Mouse (Mus musculus) cortical plate, adult 2 months (tissue): ENCODE data around the gene Cpa5.

Experiments
- CTCF ChIP-seq: fragments of 200-500 bp; IDR thresholded peaks from 2 replicates; pipeline ENCODE4 v1.5.1; 2011; ENCODE audit warnings: mild to moderate bottlenecking, control low read depth, low read length; ENCODE audit not compliant: insufficient read depth; ENCODE audit errors: extremely low read depth
- POLR2A ChIP-seq: fragments of 200-500 bp; IDR thresholded peaks from 2 replicates; pipeline ENCODE4 v1.6.1; 2011; ENCODE audit warnings: mild to moderate bottlenecking, low read length, control low read depth; ENCODE audit not compliant: insufficient read depth; ENCODE audit errors: extremely low read depth

- TF ChIP-seq CTCF (no peak), POLR2A (no peak)
These were observed 14.0 kb downstream of the Cpa5 start for GRCm38 (mm10) chr6:30624763-30625162.
